Mouse (Mus musculus): Measurements from ENCODE around the gene Adgrf5. TPM values are rescaled to one million over a fixed set of nuclear protein-coding genes. Genes with fewer than 3 reads are reported as not detected.

Adgrf5 gene
- 4.3 and 5.8 TPM in 2 replicates for polyA plus RNA-seq (2015; fragmentation: Nextera tagmentation; extraction: Ambion mirVana)

GRCm38 (mm10) chr17:43359826-43360619 lies at the start of gene Adgrf5:
Gene Adgrf5, plus strand, starts transcription at chr17:43360451.

GRCm38 (mm10) chr17:43502592-43502991 lies 142.3 kb downstream of the Adgrf5 start, which contains the start of gene Mep1a:
Gene Mep1a, minus strand, starts transcription at chr17:43502812.

Other genes with a start within 250 kb of the Adgrf5 start
- not detected in 2 replicates for gene Adgrf1, start 90.1 kb upstream of the Adgrf5 start, polyA plus RNA-seq (2015; fragmentation: Nextera tagmentation; extraction: Ambion mirVana)
- not detected in 2 replicates for gene Mep1a, start 142.4 kb downstream of the Adgrf5 start, polyA plus RNA-seq (2015; fragmentation: Nextera tagmentation; extraction: Ambion mirVana)
- gene Ankrd66, start 183.2 kb downstream of the Adgrf5 start, polyA plus RNA-seq (2015; fragmentation: Nextera tagmentation; extraction: Ambion mirVana) = 0.32 and 0.38 TPM in 2 replicates
- gene Pla2g7, start 207.6 kb downstream of the Adgrf5 start, polyA plus RNA-seq (2015; fragmentation: Nextera tagmentation; extraction: Ambion mirVana) = 41.6 and 48.2 TPM in 2 replicates